Comparison of ENCODE assay signal across 18 mouse cellular contexts in the genomic region with DNA sequence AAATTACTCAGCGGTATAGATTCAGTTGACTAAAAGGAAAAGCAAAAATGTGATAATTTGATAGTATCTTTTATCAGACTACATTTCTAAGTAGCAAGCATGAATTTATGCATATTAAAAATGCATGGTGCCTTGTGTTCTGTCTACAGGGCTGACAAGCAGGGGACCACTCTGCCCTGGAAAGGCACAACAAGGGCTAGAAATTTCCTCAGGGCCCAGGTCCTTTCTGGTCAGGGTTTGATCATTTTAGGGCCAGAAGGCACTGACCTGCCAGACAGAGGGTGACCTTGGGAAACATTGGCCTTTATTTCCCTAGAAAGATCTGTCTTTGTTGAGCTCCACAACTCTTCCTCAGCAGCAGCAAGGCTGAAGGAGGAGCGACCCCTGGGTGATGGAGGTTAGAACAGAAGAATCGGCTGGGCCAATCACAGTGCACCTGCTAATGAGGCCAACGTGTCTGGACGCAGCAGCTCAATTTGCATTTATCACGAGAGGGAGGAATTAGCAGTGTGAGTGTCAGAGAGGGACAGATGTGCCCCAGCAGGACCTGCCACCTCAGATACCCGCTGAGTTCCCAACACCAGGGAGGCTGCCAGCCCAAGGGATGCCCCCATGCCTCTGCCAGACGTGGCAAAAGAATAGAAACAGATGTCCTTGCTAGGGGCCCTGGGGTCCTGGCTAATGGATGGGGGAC.
DNase-seq lines count a peak whose midpoint lies in the region; ATAC-seq and TF ChIP-seq lines count a peak whose summit lies in the region.
"Had no signal": no experiment of that assay in that cellular context is flagged by ENCODE, and none has a peak within 500 bp of the region (broad histone marks: within the 10 kb centered on the region; RNA-seq: fewer than 3 reads in every experiment).

No protein-coding gene starts in this region.

- no peak for ATAC-seq in forebrain, postnatal 0 days
- peak; percentile 53 for ATAC-seq in neural tube, embryonic 12.5 days (ENCODE audit: low FRiP score, low read depth)
- peak; percentile 72 for ATAC-seq in midbrain, embryonic 12.5 days (ENCODE audit: low FRiP score, low read depth)
- ATAC-seq in intestine, embryonic 16.5 days, result no peak
- ATAC-seq: inflammation-experienced regulatory T-cells, adult 6 months had no signal

- no peak for DNase-seq in forebrain, embryonic 10.5 days (ENCODE audit: extremely low spot score, low spot score)
- no peak for DNase-seq in forebrain, postnatal 0 days
- DNase-seq in neural tube, embryonic 10.5 days (ENCODE audit: extremely low spot score, low spot score), result no peak
- peak; percentile 3 for DNase-seq in retina, postnatal 7 days (ENCODE audit: low read depth, low spot score)
- no peak for DNase-seq in spleen, postnatal 10 days (ENCODE audit: low spot score in 2 of 2)
- DNase-seq: adrenal gland, postnatal 10 days; cerebellum, adult 11-12 months; gastrocnemius, postnatal 25 days; heart, postnatal 14 days; kidney, postnatal 4 days; lung, postnatal 14 days; right cerebral cortex, adult 18-20 months; thymus, adult 2 months had no signal

- no peak for TF ChIP-seq CTCF in forebrain, postnatal 0 days (IDR thresholded peaks at IDR 0.05; ENCODE audit: low read depth)

- peaks cover 10% of the 10 kb centered on the region for H3K4me1 ChIP-seq in forebrain, embryonic 10.5 days
- no peaks in the 10 kb centered on the region for H3K4me1 ChIP-seq in forebrain, postnatal 0 days (ENCODE audit: insufficient read depth)
- H3K4me1 ChIP-seq in neural tube, embryonic 12.5 days, result peaks cover 5% of the 10 kb centered on the region
- peaks cover 7% of the 10 kb centered on the region; the same call in 1 of the 2 replicates for H3K4me1 ChIP-seq in midbrain, embryonic 12.5 days
- no peaks in the 10 kb centered on the region for H3K4me1 ChIP-seq in intestine, embryonic 16.5 days (ENCODE audit: control insufficient read depth, insufficient read depth, low read length)

- H3K9me3 ChIP-seq in forebrain, embryonic 10.5 days, result no peaks in the 10 kb centered on the region
- no peaks in the 10 kb centered on the region for H3K9me3 ChIP-seq in forebrain, postnatal 0 days (ENCODE audit: low read length)
- H3K9me3 ChIP-seq in neural tube, embryonic 12.5 days, result no peaks in the 10 kb centered on the region
- H3K9me3 ChIP-seq in midbrain, embryonic 12.5 days, result no peaks in the 10 kb centered on the region
- H3K9me3 ChIP-seq in intestine, embryonic 16.5 days (ENCODE audit: control insufficient read depth, low read length), result no peaks in the 10 kb centered on the region

- H3K4me2 ChIP-seq in forebrain, postnatal 0 days (ENCODE audit: low read depth), result no peak overlapping the region
- no peak overlapping the region for H3K4me2 ChIP-seq in neural tube, embryonic 12.5 days (replicated peaks)
- H3K4me2 ChIP-seq in midbrain, embryonic 12.5 days (replicated peaks), result no peak overlapping the region
- H3K4me2 ChIP-seq in intestine, embryonic 16.5 days (ENCODE audit: low read depth, low read length), result no peak overlapping the region
- H3K4me2 ChIP-seq: heart, embryonic 11.5 days had no signal

- 23% methylated on average over 8 of the region's 8 CpGs for WGBS in forebrain, embryonic 10.5 days
- WGBS in forebrain, postnatal 0 days, result 16% methylated on average over 8 of the region's 8 CpGs
- 27% methylated on average over 8 of the region's 8 CpGs for WGBS in neural tube, embryonic 12.5 days
- WGBS in midbrain, embryonic 12.5 days, result 25% methylated on average over 8 of the region's 8 CpGs
- 48% methylated on average over 8 of the region's 8 CpGs for WGBS in intestine, embryonic 16.5 days

- peak overlapping the region; percentile 45; the same call in 1 of the 2 replicates for H3K27ac ChIP-seq in forebrain, embryonic 10.5 days
- H3K27ac ChIP-seq in forebrain, postnatal 0 days (ENCODE audit: low read depth, low read length), result no peak overlapping the region
- no peak overlapping the region for H3K27ac ChIP-seq in neural tube, embryonic 12.5 days
- H3K27ac ChIP-seq in midbrain, embryonic 12.5 days (replicated peaks), result 0 out of 2 replicates have a peak overlapping the region, but pooled peaks have one; percentile 17
- H3K27ac ChIP-seq in intestine, embryonic 16.5 days (ENCODE audit: low read length), result no peak overlapping the region

- H3K9ac ChIP-seq in forebrain, postnatal 0 days, result no peak overlapping the region
- no peak overlapping the region for H3K9ac ChIP-seq in neural tube, embryonic 12.5 days
- H3K9ac ChIP-seq in midbrain, embryonic 12.5 days (replicated peaks), result no peak overlapping the region
- no peak overlapping the region for H3K9ac ChIP-seq in intestine, embryonic 16.5 days (ENCODE audit: low read depth, low read length)

- H3K27me3 ChIP-seq in forebrain, embryonic 10.5 days (ENCODE audit: poor library complexity, severe bottlenecking), result 0 out of 2 replicates have a peak, but pooled peaks cover 12% of the 10 kb centered on the region
- H3K27me3 ChIP-seq in forebrain, postnatal 0 days (ENCODE audit: insufficient read depth, low read length), result no peaks in the 10 kb centered on the region
- H3K27me3 ChIP-seq in neural tube, embryonic 12.5 days (replicated peaks), result no peaks in the 10 kb centered on the region
- no peaks in the 10 kb centered on the region for H3K27me3 ChIP-seq in midbrain, embryonic 12.5 days
- no peaks in the 10 kb centered on the region for H3K27me3 ChIP-seq in intestine, embryonic 16.5 days (replicated peaks; ENCODE audit: control insufficient read depth, insufficient read depth, low read length)

- no peaks in the 10 kb centered on the region for H3K36me3 ChIP-seq in forebrain, embryonic 10.5 days (replicated peaks)
- no peaks in the 10 kb centered on the region for H3K36me3 ChIP-seq in forebrain, postnatal 0 days (ENCODE audit: insufficient read depth)
- H3K36me3 ChIP-seq in neural tube, embryonic 12.5 days, result no peaks in the 10 kb centered on the region
- H3K36me3 ChIP-seq in midbrain, embryonic 12.5 days, result no peaks in the 10 kb centered on the region
- no peaks in the 10 kb centered on the region for H3K36me3 ChIP-seq in intestine, embryonic 16.5 days (ENCODE audit: control insufficient read depth, insufficient read depth, low read length)

- no peak overlapping the region for H3K4me3 ChIP-seq in forebrain, embryonic 10.5 days
- no peak overlapping the region for H3K4me3 ChIP-seq in forebrain, postnatal 0 days (ENCODE audit: low read depth, low read length)
- H3K4me3 ChIP-seq in neural tube, embryonic 12.5 days, result no peak overlapping the region
- H3K4me3 ChIP-seq in midbrain, embryonic 12.5 days, result no peak overlapping the region
- no peak overlapping the region for H3K4me3 ChIP-seq in intestine, embryonic 16.5 days (ENCODE audit: low read length)

Comparison
In these comparisons a context has a peak if more than half of its experiments do, and no peak if none do; other contexts are left out.
1. H3K27ac ChIP-seq: peak in forebrain, embryonic 10.5 days (single experiment) and midbrain, embryonic 12.5 days (single experiment); none in forebrain, postnatal 0 days (single experiment), neural tube, embryonic 12.5 days (single experiment) and intestine, embryonic 16.5 days (single experiment).
2. ATAC-seq: peak in neural tube, embryonic 12.5 days (single experiment) and midbrain, embryonic 12.5 days (single experiment); none in forebrain, postnatal 0 days (single experiment) and intestine, embryonic 16.5 days (single experiment).